Mouse (Mus musculus) liver, embryonic 14.5 days (tissue): Measurements from ENCODE around the gene Serpine1. TPM values are rescaled to one million over a fixed set of nuclear protein-coding genes. Genes with fewer than 3 reads are reported as not detected.

Source experiments
- ATAC-seq: fragments of 200-750 bp; cut with Nextera tagmentation; 2 replicates; pipeline ENCODE4 v1.8.0; 2017; ENCODE audit warnings: moderate number of reproducible peaks, mild to moderate bottlenecking, moderate library complexity; ENCODE audit not compliant: insufficient read depth
- DNase-seq, 3 experiments: peaks; one replicate each; pipeline ENCODE4 v3.0.0-alpha.2; 2012 to 2013; ENCODE audit warnings: low read depth in 3 of 3, low spot score in 3 of 3
- H3K27ac ChIP-seq: fragments of 300-500 bp; sonication (generic); 2 replicates; pipeline ENCODE4 v1.5.1; 2014; ENCODE audit warnings: moderate library complexity, mild to moderate bottlenecking, control low read depth, inconsistent platforms
- H3K27me3 ChIP-seq: fragments of 300-500 bp; sonication (generic); 2 replicates; pipeline ENCODE4 v1.6.1; 2014; ENCODE audit warnings: mild to moderate bottlenecking, low read length, moderate library complexity; ENCODE audit not compliant: control insufficient read depth, insufficient read depth
- H3K36me3 ChIP-seq: fragments of 300-500 bp; sonication (generic); replicated peaks from 2 replicates; pipeline ENCODE4 v1.6.1; 2014; ENCODE audit warnings: low read depth; ENCODE audit not compliant: control insufficient read depth, insufficient read depth
- H3K4me1 ChIP-seq, 2 experiments: fragments of 200-500 bp in 1 of 2; fragments of 300-500 bp in 1 of 2; sonication (generic) in 1 of 2; replicated peaks; 2 replicates each; pipeline ENCODE4 v1.6.1; 2012 to 2014; ENCODE audit warnings: antibody characterized with exemption in 1 of 2, inconsistent platforms in 1 of 2, low read length in 1 of 2; ENCODE audit not compliant: control insufficient read depth in 2 of 2, insufficient read depth in 2 of 2
- H3K4me2 ChIP-seq: fragments of 300-500 bp; sonication (generic); 2 replicates; pipeline ENCODE4 v1.6.1; 2014; ENCODE audit warnings: low read depth, mild to moderate bottlenecking, control low read depth, moderate library complexity
- H3K4me3 ChIP-seq, 2 experiments: fragments of 200-500 bp in 1 of 2; fragments of 300-500 bp in 1 of 2; sonication (generic) in 1 of 2; 2 replicates each; pipeline ENCODE4 v1.5.1; 2012 to 2014; ENCODE audit warnings: low read depth in 2 of 2, low read length in 2 of 2, mild to moderate bottlenecking in 2 of 2, control low read depth in 1 of 2, inconsistent platforms in 1 of 2, moderate library complexity in 1 of 2; ENCODE audit not compliant: insufficient read depth in 1 of 2
- H3K9ac ChIP-seq: fragments of 300-500 bp; sonication (generic); replicated peaks from 2 replicates; pipeline ENCODE4 v1.6.1; 2014; ENCODE audit warnings: mild to moderate bottlenecking, control low read depth, moderate library complexity
- H3K9me3 ChIP-seq: fragments of 300-500 bp; sonication (generic); 2 replicates; pipeline ENCODE4 v1.6.1; 2016; ENCODE audit warnings: low read length, mixed read lengths; ENCODE audit not compliant: control insufficient read depth
- CTCF ChIP-seq: IDR thresholded peaks from 2 replicates; pipeline ENCODE4 v1.5.1; 2016; ENCODE audit warnings: antibody characterized with exemption, low read depth, control low read depth
- EP300 ChIP-seq: IDR thresholded peaks from 2 replicates; pipeline ENCODE4 v1.6.1; 2016; ENCODE audit warnings: antibody characterized with exemption, low read depth
- WGBS: fragments of 180-500 bp; shearing (Covaris S2); extraction: QIAGEN DNeasy Blood & Tissue Kit; methylation state at CpG from one replicate; pipeline ENCODE4 v1.1.7; 2014; ENCODE audit not compliant: insufficient replicate concordance; 5-methylcytosine and 5-hydroxymethylcytosine counted together
- polyA plus RNA-seq, 2 experiments: library from polyadenylated mRNA; depleted of rRNA in 1 of 2; stranded (reverse) in 1 of 2; unstranded in 1 of 2; fragments of >200 nt; fragmentation: Nextera tagmentation in 1 of 2; extraction: Ambion mirVana in 1 of 2; gene quantifications; 2 replicates each; pipeline versions ENCODE4 v1.2.1 to v1.2.3; 2012 to 2014

Serpine1 gene
- polyA plus RNA-seq, 2 experiments: 0.23 TPM; not detected in 1

- TF ChIP-seq CTCF (no peak), EP300 (no peak)
- no peaks in the 10 kb centered on the region for H3K9me3 ChIP-seq
- 8% methylated on average over 29 of the region's 29 CpGs for WGBS
- no peaks in the 10 kb centered on the region for H3K36me3 ChIP-seq
- ATAC-seq (no peak), DNase-seq (no peak)
- no peak overlapping the region for H3K4me3 ChIP-seq
- no peak overlapping the region for H3K4me2 ChIP-seq
- H3K9ac ChIP-seq: no peak overlapping the region
- peaks cover 87% of the 10 kb centered on the region for H3K27me3 ChIP-seq
- H3K4me1 ChIP-seq: peaks cover 7 to 12% of the 10 kb centered on the region in 2 experiments
- H3K27ac ChIP-seq: no peak overlapping the region
These were observed 43.4 kb downstream of the Serpine1 start for GRCm38 (mm10) chr5:137028561-137029272.

GRCm38 (mm10) chr5:137026092-137026491 is 46.0 kb downstream of the Serpine1 start, which contains the start of gene Vgf:
TSS of gene Vgf (plus strand) at chr5:137026392.
- H3K9ac ChIP-seq: no peak within 1 kb of the TSS
- H3K4me1 ChIP-seq: no peaks in the 10 kb centered on the region; a peak in 1 of 4 replicates
- H3K4me3 ChIP-seq: no peak within 1 kb of the TSS
- no peaks in the 10 kb centered on the region for H3K9me3 ChIP-seq
- H3K27me3 ChIP-seq: peaks cover 71% of the 10 kb centered on the region
- H3K27ac ChIP-seq: no peak within 1 kb of the TSS
- DNase-seq (no peak), ATAC-seq (no peak)
- no peaks in the 10 kb centered on the region for H3K36me3 ChIP-seq
- WGBS: 8% methylated on average over 4 of the region's 4 CpGs
- no peak for TF ChIP-seq CTCF
- no peak for TF ChIP-seq EP300
- H3K4me2 ChIP-seq: no peak within 1 kb of the TSS

GRCm38 (mm10) chr5:137025132-137025531 is 46.9 kb downstream of the Serpine1 start:
- H3K27ac ChIP-seq: no peak overlapping the region
- H3K36me3 ChIP-seq: no peaks in the 10 kb centered on the region
- peaks cover 62% of the 10 kb centered on the region for H3K27me3 ChIP-seq
- peak; percentile 36; the same call in 1 of the 2 replicates for ATAC-seq
- H3K9ac ChIP-seq: no peak overlapping the region
- WGBS: under 1% methylated on average over 23 of the region's 23 CpGs
- no peaks in the 10 kb centered on the region; a peak in 1 of 4 replicates for H3K4me1 ChIP-seq
- DNase-seq: peak in 1 of 3 experiments; percentile 42
- no peak overlapping the region for H3K4me3 ChIP-seq
- no peaks in the 10 kb centered on the region for H3K9me3 ChIP-seq
- H3K4me2 ChIP-seq: no peak overlapping the region
- no peak for TF ChIP-seq EP300
- peak; percentile 99 for TF ChIP-seq CTCF

GRCm38 (mm10) chr5:137024318-137024717 is 47.8 kb downstream of the Serpine1 start:
- Histone ChIP-seq H3K4me1 (no peaks in the 10 kb centered on the region), H3K27ac (no peak overlapping the region), H3K36me3 (no peaks in the 10 kb centered on the region), H3K4me3 (no peak overlapping the region), H3K9ac (no peak overlapping the region), H3K27me3 (peaks cover 53% of the 10 kb centered on the region), H3K9me3 (no peaks in the 10 kb centered on the region), H3K4me2 (no peak overlapping the region)
- TF ChIP-seq CTCF: no peak
- TF ChIP-seq EP300: no peak
- DNase-seq (no peak), ATAC-seq (no peak)
- WGBS: 37% methylated on average over 3 of the region's 3 CpGs

GRCm38 (mm10) chr5:137015913-137016312 is 56.2 kb downstream of the Serpine1 start:
- Histone ChIP-seq H3K4me1 (no peaks in the 10 kb centered on the region), H3K9me3 (no peaks in the 10 kb centered on the region), H3K36me3 (no peaks in the 10 kb centered on the region), H3K27me3 (no peaks in the 10 kb centered on the region), H3K4me2 (no peak overlapping the region), H3K4me3 (no peak overlapping the region), H3K27ac (no peak overlapping the region), H3K9ac (no peak overlapping the region)
- DNase-seq (no peak), ATAC-seq (no peak)
- TF ChIP-seq CTCF: no peak
- TF ChIP-seq EP300: no peak
- 81% methylated on average over 3 of the region's 3 CpGs for WGBS
